ENCODE assay signal across 8 mouse cellular contexts in genomic region chr2:32712108-32712551, GRCm38 (mm10). TPM values are rescaled to one million over a fixed set of nuclear protein-coding genes. Genes with fewer than 3 reads are reported as not detected.
DNase-seq lines count a peak whose midpoint lies in the region; ATAC-seq and TF ChIP-seq lines count a peak whose summit lies in the region.

No protein-coding gene starts in this region.

- TF ChIP-seq CTCF in lung, embryonic 14.5 days (IDR thresholded peaks at IDR 0.05; ENCODE audit: low read depth), result no peak

- H3K36me3 ChIP-seq in embryonic facial prominence, embryonic 13.5 days, result peaks cover 39% of the 10 kb centered on the region
- H3K36me3 ChIP-seq in heart, embryonic 11.5 days (ENCODE audit: control insufficient read depth, insufficient read depth, low read length), result peaks cover 20% of the 10 kb centered on the region
- H3K36me3 ChIP-seq in kidney, embryonic 16.5 days (ENCODE audit: insufficient read depth, low read length), result peaks cover 37% of the 10 kb centered on the region
- peaks cover 44% of the 10 kb centered on the region for H3K36me3 ChIP-seq in lung, embryonic 14.5 days (ENCODE audit: insufficient read depth)

- ATAC-seq in embryonic facial prominence, embryonic 13.5 days (ENCODE audit: insufficient number of reproducible peaks, insufficient read depth, low FRiP score, low TSS enrichment, low read depth), result peak; percentile 44
- peak; percentile 69 for ATAC-seq in heart, embryonic 11.5 days (replicated peaks; ENCODE audit: insufficient number of reproducible peaks, low FRiP score, low TSS enrichment)
- ATAC-seq in kidney, embryonic 16.5 days (ENCODE audit: low FRiP score, low TSS enrichment), result peak; percentile 61
- ATAC-seq in lung, embryonic 14.5 days (ENCODE audit: insufficient read depth), result peak; percentile 56

- peak overlapping the region; percentile 88 for H3K9ac ChIP-seq in embryonic facial prominence, embryonic 13.5 days
- peak overlapping the region; percentile 83 for H3K9ac ChIP-seq in heart, embryonic 11.5 days (ENCODE audit: low read depth, low read length)
- peak overlapping the region; percentile 91 for H3K9ac ChIP-seq in kidney, embryonic 16.5 days (replicated peaks; ENCODE audit: low read length)
- H3K9ac ChIP-seq in lung, embryonic 14.5 days, result peak overlapping the region; percentile 74

- WGBS in embryonic facial prominence, embryonic 13.5 days, result under 1% methylated on average over 41 of the region's 41 CpGs
- 0% methylated on average over 41 of the region's 41 CpGs for WGBS in heart, embryonic 11.5 days (ENCODE audit: insufficient replicate concordance)
- WGBS in kidney, embryonic 16.5 days, result under 1% methylated on average over 41 of the region's 41 CpGs
- WGBS in lung, embryonic 14.5 days, result under 1% methylated on average over 41 of the region's 41 CpGs

- H3K27ac ChIP-seq in embryonic facial prominence, embryonic 13.5 days, result peak overlapping the region; percentile 97
- H3K27ac ChIP-seq in heart, embryonic 11.5 days (ENCODE audit: low read depth, low read length), result peak overlapping the region; percentile 98
- peak overlapping the region; percentile 97 for H3K27ac ChIP-seq in kidney, embryonic 16.5 days (ENCODE audit: low read length)
- peak overlapping the region; percentile 96 for H3K27ac ChIP-seq in lung, embryonic 14.5 days (ENCODE audit: low read depth)

- peaks cover 25% of the 10 kb centered on the region for H3K4me1 ChIP-seq in embryonic facial prominence, embryonic 13.5 days
- H3K4me1 ChIP-seq in heart, embryonic 11.5 days (ENCODE audit: control insufficient read depth, insufficient read depth, low read length), result peaks cover 22% of the 10 kb centered on the region
- peaks cover 17% of the 10 kb centered on the region for H3K4me1 ChIP-seq in kidney, embryonic 16.5 days (ENCODE audit: insufficient read depth, low read length)
- 0 out of 2 replicates have a peak, but pooled peaks cover 6% of the 10 kb centered on the region for H3K4me1 ChIP-seq in lung, embryonic 14.5 days (ENCODE audit: insufficient read depth)

- peak overlapping the region; percentile 93 for H3K4me2 ChIP-seq in embryonic facial prominence, embryonic 13.5 days
- H3K4me2 ChIP-seq in heart, embryonic 11.5 days, result peak overlapping the region; percentile 89
- H3K4me2 ChIP-seq in kidney, embryonic 16.5 days (replicated peaks; ENCODE audit: low read depth, low read length), result peak overlapping the region; percentile 71
- peak overlapping the region; percentile 89 for H3K4me2 ChIP-seq in lung, embryonic 14.5 days

- peak overlapping the region; percentile 87 for H3K4me3 ChIP-seq in embryonic facial prominence, embryonic 13.5 days
- peak overlapping the region; percentile 90 for H3K4me3 ChIP-seq in heart, embryonic 11.5 days (ENCODE audit: low read depth, low read length)
- H3K4me3 ChIP-seq in kidney, embryonic 16.5 days (ENCODE audit: low read length), result peak overlapping the region; percentile 92
- peak overlapping the region; percentile 88 for H3K4me3 ChIP-seq in lung, embryonic 14.5 days (ENCODE audit: low read depth, low read length)

- DNase-seq in A20 (ENCODE audit: low read depth, low spot score), result peak; percentile 82
- DNase-seq in adrenal gland, postnatal 10 days, result peak; percentile 84
- peak; percentile 69 for DNase-seq in lung, embryonic 14.5 days
- DNase-seq in ovary, adult 18-20 months (ENCODE audit: low spot score), result peak; percentile 53
- peak; percentile 77 for DNase-seq in thymus, postnatal 14 days

- H3K27me3 ChIP-seq in embryonic facial prominence, embryonic 13.5 days, result no peaks in the 10 kb centered on the region
- H3K27me3 ChIP-seq in heart, embryonic 11.5 days (ENCODE audit: control insufficient read depth, insufficient read depth, low read length), result no peaks in the 10 kb centered on the region
- H3K27me3 ChIP-seq in kidney, embryonic 16.5 days (ENCODE audit: insufficient read depth, low read length), result no peaks in the 10 kb centered on the region
- H3K27me3 ChIP-seq in lung, embryonic 14.5 days (ENCODE audit: insufficient read depth, low read length), result no peaks in the 10 kb centered on the region

- H3K9me3 ChIP-seq in embryonic facial prominence, embryonic 13.5 days, result no peaks in the 10 kb centered on the region
- H3K9me3 ChIP-seq in heart, embryonic 11.5 days (replicated peaks; ENCODE audit: control insufficient read depth, low read length), result no peaks in the 10 kb centered on the region
- 0 out of 2 replicates have a peak, but pooled peaks cover 2% of the 10 kb centered on the region for H3K9me3 ChIP-seq in kidney, embryonic 16.5 days (ENCODE audit: low read length)
- H3K9me3 ChIP-seq in lung, embryonic 14.5 days (ENCODE audit: low read depth, low read length), result no peaks in the 10 kb centered on the region

RNA-seq across cellular contexts. Expression of gene Cdk9, which starts 0.7 kb away (rescaled TPM):
- 10 to 100 TPM; 65.5 to 70.9 TPM for total RNA-seq in adrenal gland, postnatal 10 days (2021)
- polyA plus RNA-seq in embryonic facial prominence, embryonic 13.5 days (2015; fragmentation: Nextera tagmentation; extraction: Ambion mirVana), result 102 and 114 TPM in 2 replicates
- 53.8 and 61.2 TPM in 2 replicates for polyA plus RNA-seq in heart, embryonic 11.5 days (2014; fragmentation: Nextera tagmentation; extraction: Ambion mirVana)
- polyA plus RNA-seq in kidney, embryonic 16.5 days (2015; fragmentation: Nextera tagmentation; extraction: Ambion mirVana), result 113 and 115 TPM in 2 replicates
- 81.7 and 84.3 TPM in 2 replicates for polyA plus RNA-seq in lung, embryonic 14.5 days (2014; fragmentation: Nextera tagmentation; extraction: Ambion mirVana)

RNA-seq across cellular contexts. Expression of gene Fpgs, which starts 8.2 kb away (rescaled TPM):
- 10 to 100 TPM; 27.1 to 37.6 TPM for total RNA-seq in adrenal gland, postnatal 10 days (2021)
- 29.7 and 34.1 TPM in 2 replicates for polyA plus RNA-seq in embryonic facial prominence, embryonic 13.5 days (2015; fragmentation: Nextera tagmentation; extraction: Ambion mirVana)
- polyA plus RNA-seq in heart, embryonic 11.5 days (2014; fragmentation: Nextera tagmentation; extraction: Ambion mirVana), result 14.5 and 15.3 TPM in 2 replicates
- 42.3 and 45.1 TPM in 2 replicates for polyA plus RNA-seq in kidney, embryonic 16.5 days (2015; fragmentation: Nextera tagmentation; extraction: Ambion mirVana)
- polyA plus RNA-seq in lung, embryonic 14.5 days (2014; fragmentation: Nextera tagmentation; extraction: Ambion mirVana), result 28.4 and 32.7 TPM in 2 replicates

RNA-seq across cellular contexts. Expression of gene Sh2d3c, which starts 8.7 kb away (rescaled TPM):
- total RNA-seq in adrenal gland, postnatal 10 days (2021), result 10 to 100 TPM; 28.9 to 35.4 TPM
- 19.4 and 21.8 TPM in 2 replicates for polyA plus RNA-seq in embryonic facial prominence, embryonic 13.5 days (2015; fragmentation: Nextera tagmentation; extraction: Ambion mirVana)
- polyA plus RNA-seq in heart, embryonic 11.5 days (2014; fragmentation: Nextera tagmentation; extraction: Ambion mirVana), result 26.4 and 29.1 TPM in 2 replicates
- 41.5 and 44.2 TPM in 2 replicates for polyA plus RNA-seq in kidney, embryonic 16.5 days (2015; fragmentation: Nextera tagmentation; extraction: Ambion mirVana)
- 37.6 and 38.8 TPM in 2 replicates for polyA plus RNA-seq in lung, embryonic 14.5 days (2014; fragmentation: Nextera tagmentation; extraction: Ambion mirVana)

RNA-seq across cellular contexts. Expression of gene 6330409D20Rik, which starts 28.7 kb away (rescaled TPM):
- under 1 TPM in 1 of 2 experiments, not detected in 1; 0.30 TPM for total RNA-seq in adrenal gland, postnatal 10 days (2021)
- polyA plus RNA-seq in embryonic facial prominence, embryonic 13.5 days (2015; fragmentation: Nextera tagmentation; extraction: Ambion mirVana), result 0.34 and 0.58 TPM in 2 replicates
- 0.32 and 0.46 TPM in 2 replicates for polyA plus RNA-seq in heart, embryonic 11.5 days (2014; fragmentation: Nextera tagmentation; extraction: Ambion mirVana)
- polyA plus RNA-seq in kidney, embryonic 16.5 days (2015; fragmentation: Nextera tagmentation; extraction: Ambion mirVana), result 0.16 TPM in 1 of 2 replicates, not detected in the other
- 0.20 TPM in 1 of 2 replicates, not detected in the other for polyA plus RNA-seq in lung, embryonic 14.5 days (2014; fragmentation: Nextera tagmentation; extraction: Ambion mirVana)

RNA-seq across cellular contexts. Expression of gene Tor2a, which starts 44.9 kb away (rescaled TPM):
- total RNA-seq in adrenal gland, postnatal 10 days (2021), result 10 to 100 TPM; 27.7 to 32.6 TPM
- polyA plus RNA-seq in embryonic facial prominence, embryonic 13.5 days (2015; fragmentation: Nextera tagmentation; extraction: Ambion mirVana), result 65.1 and 72.3 TPM in 2 replicates
- 39.8 and 46.6 TPM in 2 replicates for polyA plus RNA-seq in heart, embryonic 11.5 days (2014; fragmentation: Nextera tagmentation; extraction: Ambion mirVana)
- polyA plus RNA-seq in kidney, embryonic 16.5 days (2015; fragmentation: Nextera tagmentation; extraction: Ambion mirVana), result 79.3 and 82.9 TPM in 2 replicates
- polyA plus RNA-seq in lung, embryonic 14.5 days (2014; fragmentation: Nextera tagmentation; extraction: Ambion mirVana), result 66.2 and 71.0 TPM in 2 replicates

Comparison
In these comparisons a context has a peak if more than half of its experiments do, and no peak if none do; other contexts are left out.
1. Peak in every context shown above with its lines: DNase-seq, ATAC-seq, H3K4me3 ChIP-seq and H3K27ac ChIP-seq.